Mouse (Mus musculus): ENCODE results near the gene Rps6ka5. TPM values are rescaled to one million over a fixed set of nuclear protein-coding genes. Genes with fewer than 3 reads are reported as not detected.

Gene Rps6ka5
- total and polyA plus RNA-seq, 3 experiments = 0.92 to 3.3 TPM; not detected in 1

- H3K4me3 ChIP-seq (ENCODE audit: control insufficient read depth in 1 of 2, insufficient read depth in 1 of 2, low read depth in 2 of 2, low read length in 2 of 2) = no peak overlapping the region
- no peak overlapping the region for H3K9ac ChIP-seq (ENCODE audit: control insufficient read depth, low read depth, low read length, poor library complexity, severe bottlenecking)
- no peaks in the 10 kb centered on the region for H3K9me3 ChIP-seq (replicated peaks; ENCODE audit: insufficient read depth, low read length)
- H3K4me1 ChIP-seq (ENCODE audit: control insufficient read depth in 1 of 2, insufficient read depth in 2 of 2, low read length in 2 of 2) = peaks cover 0 to 37% of the 10 kb centered on the region in 2 experiments; a peak in 2 of 4 replicates
- no peak overlapping the region for H3K27ac ChIP-seq (ENCODE audit: control insufficient read depth, low read depth, low read length)
- H3K36me3 ChIP-seq (ENCODE audit: control insufficient read depth in 1 of 2, insufficient read depth in 2 of 2, low read length in 2 of 2) = peaks cover 0 to 17% of the 10 kb centered on the region in 2 experiments; a peak in 2 of 4 replicates
- H3K79me2 ChIP-seq (ENCODE audit: control insufficient read depth, insufficient read depth, low read length, poor library complexity) = no peaks in the 10 kb centered on the region
- DNase-seq (ENCODE audit: low read depth, low spot score) = no peak
- H3K27me3 ChIP-seq (ENCODE audit: control insufficient read depth in 1 of 2, insufficient read depth in 2 of 2, low read length in 2 of 2) = no peaks in the 10 kb centered on the region
- no peak for TF ChIP-seq RAD21 (IDR thresholded peaks at IDR 0.05; ENCODE audit: low read depth, low read length)
- 0 out of 2 replicates have a peak, but pooled peaks have one; percentile 34 for TF ChIP-seq MXI1 (IDR thresholded peaks at IDR 0.05; ENCODE audit: low read depth, low read length)
- TF ChIP-seq ZKSCAN1 (IDR thresholded peaks at IDR 0.05; ENCODE audit: low read depth, low read length) = no peak
- no peak for TF ChIP-seq TCF12 (IDR thresholded peaks at IDR 0.05; ENCODE audit: low read depth, low read length)
- TF ChIP-seq ELF1 (IDR thresholded peaks at IDR 0.05; ENCODE audit: low read depth, low read length) = no peak
- no peak for TF ChIP-seq ZNF384 (IDR thresholded peaks at IDR 0.05; ENCODE audit: low read depth, low read length)
Measured at GRCm38 (mm10) chr12:100528246-100528645, 198.5 kb downstream of the Rps6ka5 start.

- H3K79me2 ChIP-seq (ENCODE audit: control insufficient read depth, insufficient read depth, low read length, poor library complexity) = no peaks in the 10 kb centered on the region
- H3K27ac ChIP-seq (ENCODE audit: control insufficient read depth, low read depth, low read length) = no peak overlapping the region
- no peaks in the 10 kb centered on the region for H3K27me3 ChIP-seq (ENCODE audit: control insufficient read depth in 1 of 2, insufficient read depth in 2 of 2, low read length in 2 of 2)
- peaks cover 0 to 17% of the 10 kb centered on the region in 2 experiments; a peak in 2 of 4 replicates for H3K36me3 ChIP-seq (ENCODE audit: control insufficient read depth in 1 of 2, insufficient read depth in 2 of 2, low read length in 2 of 2)
- DNase-seq (ENCODE audit: low read depth, low spot score) = peak; percentile 94
- H3K4me1 ChIP-seq (ENCODE audit: control insufficient read depth in 1 of 2, insufficient read depth in 2 of 2, low read length in 2 of 2) = peaks cover 0 to 37% of the 10 kb centered on the region in 2 experiments; a peak in 2 of 4 replicates
- H3K9ac ChIP-seq (ENCODE audit: control insufficient read depth, low read depth, low read length, poor library complexity, severe bottlenecking) = peak overlapping the region; percentile 38
- H3K4me3 ChIP-seq (ENCODE audit: control insufficient read depth in 1 of 2, insufficient read depth in 1 of 2, low read depth in 2 of 2, low read length in 2 of 2) = peak overlapping the region; percentile 39 to 55
- TF ChIP-seq BHLHE40 (IDR thresholded peaks at IDR 0.05; ENCODE audit: borderline replicate concordance, low read depth, low read length) (no peak), CHD2 (IDR thresholded peaks at IDR 0.05; ENCODE audit: low read length) (peak; percentile 41; the same call in 1 of the 2 replicates)
- H3K9me3 ChIP-seq (replicated peaks; ENCODE audit: insufficient read depth, low read length) = no peaks in the 10 kb centered on the region
Measured at GRCm38 (mm10) chr12:100527753-100528152, 199.0 kb downstream of the Rps6ka5 start.

GRCm38 (mm10) chr12:100527241-100527640 lies 199.5 kb downstream of the Rps6ka5 start:
- peak; percentile 32 for DNase-seq (ENCODE audit: low read depth, low spot score)
- Histone ChIP-seq H3K4me1 (ENCODE audit: control insufficient read depth in 1 of 2, insufficient read depth in 2 of 2, low read length in 2 of 2) (peaks cover 0 to 37% of the 10 kb centered on the region in 2 experiments; a peak in 2 of 4 replicates), H3K27ac (ENCODE audit: control insufficient read depth, low read depth, low read length) (no peak overlapping the region)

More at GRCm38 (mm10) chr12:100527241-100527640, 199.5 kb downstream of the Rps6ka5 start:
- no peaks in the 10 kb centered on the region for H3K27me3 ChIP-seq (ENCODE audit: control insufficient read depth in 1 of 2, insufficient read depth in 2 of 2, low read length in 2 of 2)
- peak overlapping the region; percentile 39 to 55 for H3K4me3 ChIP-seq (ENCODE audit: control insufficient read depth in 1 of 2, insufficient read depth in 1 of 2, low read depth in 2 of 2, low read length in 2 of 2)
- H3K9me3 ChIP-seq (replicated peaks; ENCODE audit: insufficient read depth, low read length) = no peaks in the 10 kb centered on the region
- peaks cover 0 to 17% of the 10 kb centered on the region in 2 experiments; a peak in 2 of 4 replicates for H3K36me3 ChIP-seq (ENCODE audit: control insufficient read depth in 1 of 2, insufficient read depth in 2 of 2, low read length in 2 of 2)
- H3K79me2 ChIP-seq (ENCODE audit: control insufficient read depth, insufficient read depth, low read length, poor library complexity) = no peaks in the 10 kb centered on the region
- TF ChIP-seq SIN3A (IDR thresholded peaks at IDR 0.05; ENCODE audit: low read length) (peak; percentile 26; the same call in 1 of the 2 replicates), MAFK (IDR thresholded peaks at IDR 0.05; ENCODE audit: borderline replicate concordance, low read depth, low read length) (no peak)
- peak overlapping the region; percentile 38 for H3K9ac ChIP-seq (ENCODE audit: control insufficient read depth, low read depth, low read length, poor library complexity, severe bottlenecking)

Measured in MEL (cell line).